Mouse (Mus musculus) myocyte (in vitro differentiated cells): ENCODE measurements around the gene Rbpjl. TPM values are rescaled to one million over a fixed set of nuclear protein-coding genes. Genes with fewer than 3 reads are reported as not detected.

Experiments
- H3K27me3 ChIP-seq: one replicate; pipeline ENCODE4 v1.6.1; 2011; ENCODE audit not compliant: control insufficient read depth, insufficient read depth, insufficient read length
- H3K36me3 ChIP-seq: one replicate; pipeline ENCODE4 v1.6.1; 2011; ENCODE audit not compliant: control insufficient read depth, insufficient read depth
- H3K4me2 ChIP-seq: one replicate; pipeline ENCODE4 v1.6.1; 2011; ENCODE audit warnings: low read depth, control low read depth
- H3K4me3 ChIP-seq: one replicate; pipeline ENCODE4 v1.5.1; 2011; ENCODE audit warnings: mild to moderate bottlenecking, control low read depth, moderate library complexity
- H3K79me2 ChIP-seq: one replicate; pipeline ENCODE4 v1.6.1; 2011; ENCODE audit not compliant: control insufficient read depth, insufficient read depth
- H3ac ChIP-seq: one replicate; pipeline ENCODE4 v1.6.1; 2011; ENCODE audit not compliant: control insufficient read depth, insufficient read length
- CEBPB ChIP-seq: IDR thresholded peaks from 2 replicates; pipeline ENCODE4 v1.6.1; 2011; ENCODE audit warnings: mild to moderate bottlenecking, moderate library complexity; ENCODE audit not compliant: poor library complexity, insufficient read depth, severe bottlenecking
- E2F4 ChIP-seq: IDR thresholded peaks from one replicate; pipeline ENCODE4 v1.6.1; 2011; ENCODE audit warnings: mild to moderate bottlenecking, control low read depth, moderate library complexity; ENCODE audit not compliant: insufficient read depth
- MAX ChIP-seq: IDR thresholded peaks from one replicate; pipeline ENCODE4 v1.6.1; 2011; ENCODE audit warnings: low read depth, mild to moderate bottlenecking, control low read depth
- MYOD1 ChIP-seq, 3 experiments: IDR thresholded peaks; one replicate each; pipeline ENCODE4 v1.6.1; 2011; ENCODE audit warnings: control low read depth in 2 of 3, low read depth in 2 of 3, mild to moderate bottlenecking in 2 of 3, moderate library complexity in 1 of 3; ENCODE audit not compliant: insufficient read length in 2 of 3, control insufficient read depth in 1 of 3
- MYOG ChIP-seq, 3 experiments: IDR thresholded peaks; one replicate each; pipeline ENCODE4 v1.6.1; 2011; ENCODE audit warnings: control low read depth in 2 of 3, low read depth in 2 of 3, mild to moderate bottlenecking in 2 of 3; ENCODE audit not compliant: insufficient read length in 2 of 3, control insufficient read depth in 1 of 3, insufficient read depth in 1 of 3
- POLR2A ChIP-seq: IDR thresholded peaks from one replicate; pipeline ENCODE4 v1.6.1; 2011; ENCODE audit warnings: low read depth, mild to moderate bottlenecking, control low read depth, moderate library complexity; ENCODE audit not compliant: insufficient read length
- POLR2AphosphoS2 ChIP-seq: IDR thresholded peaks from one replicate; pipeline ENCODE4 v1.6.1; 2011; ENCODE audit warnings: low read depth, control low read depth; ENCODE audit not compliant: insufficient read length
- REST ChIP-seq: IDR thresholded peaks from one replicate; pipeline ENCODE4 v1.6.1; 2011; ENCODE audit warnings: mild to moderate bottlenecking, control low read depth, moderate library complexity; ENCODE audit not compliant: insufficient read depth, insufficient read length
- SRF ChIP-seq: IDR thresholded peaks from one replicate; pipeline ENCODE4 v1.6.1; 2011; ENCODE audit warnings: low read depth; ENCODE audit not compliant: control insufficient read depth, insufficient read length
- TCF12 ChIP-seq: IDR thresholded peaks from one replicate; pipeline ENCODE4 v1.6.1; 2011; ENCODE audit warnings: mild to moderate bottlenecking, control low read depth; ENCODE audit not compliant: poor library complexity, insufficient read depth, severe bottlenecking
- TCF3 ChIP-seq: IDR thresholded peaks from one replicate; pipeline ENCODE4 v1.6.1; 2011; ENCODE audit warnings: low read depth, control low read depth; ENCODE audit not compliant: insufficient read length
- USF1 ChIP-seq: IDR thresholded peaks from one replicate; pipeline ENCODE4 v1.6.1; 2011; ENCODE audit warnings: low read depth, mild to moderate bottlenecking, control low read depth, moderate library complexity
- polyA plus RNA-seq: library from polyadenylated mRNA; unstranded; fragments of >200 nt; fragmentation: generic; extraction: Trizol; gene quantifications from one replicate; pipeline ENCODE4 v1.2.1, GENCODE M21; 2012; ENCODE audit warnings: missing spikeins

Rbpjl gene
- polyA plus RNA-seq, 1 experiment = 0.06 TPM

DNA sequence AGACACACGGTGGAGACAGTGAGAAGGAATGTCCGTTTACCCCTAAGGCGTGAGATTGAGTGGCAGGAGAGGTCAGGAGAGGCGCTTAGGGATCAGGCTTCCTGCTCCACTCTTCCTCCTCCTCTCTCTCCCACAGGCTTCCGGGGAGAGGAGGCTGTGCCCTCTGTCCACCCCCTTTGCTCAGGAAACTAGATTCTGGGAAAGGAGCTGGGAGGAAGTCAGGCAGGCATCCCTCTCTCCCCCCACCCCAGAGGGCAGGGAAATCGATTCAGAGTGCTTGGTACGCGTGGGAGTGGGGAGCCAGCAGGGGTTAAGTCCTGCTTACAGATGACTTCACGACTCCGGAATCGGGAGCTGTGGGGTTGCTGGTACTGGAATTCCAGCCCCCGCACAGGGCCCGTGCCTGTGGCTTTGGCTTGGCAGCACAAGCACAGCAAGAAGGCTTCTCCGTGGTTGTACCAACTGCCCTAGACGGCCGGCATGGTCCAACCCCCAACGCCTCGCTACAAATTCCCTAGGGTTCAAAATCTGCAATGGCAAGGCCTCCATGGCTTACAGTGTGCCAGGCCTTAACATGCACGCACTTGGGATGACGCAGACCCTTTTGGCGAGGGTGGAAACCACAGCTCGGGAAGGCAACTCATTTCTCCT, 29.7 kb downstream of the Rbpjl start:
- TF ChIP-seq POLR2A = no peak
- TF ChIP-seq MYOG (IDR thresholded peaks at IDR 0.05; ENCODE audit: control insufficient read depth in 1 of 3, insufficient read depth in 1 of 3, insufficient read length in 2 of 3, low read depth in 2 of 3) = peak; percentile 11 to 80 (median 26)
- peak; percentile 52 for TF ChIP-seq TCF3
- TF ChIP-seq POLR2AphosphoS2 = peak; percentile 10
- TF ChIP-seq SRF = peak; percentile 31
- no peak for TF ChIP-seq USF1
- TF ChIP-seq MYOD1 (IDR thresholded peaks at IDR 0.05; ENCODE audit: control insufficient read depth in 1 of 3, insufficient read length in 2 of 3, low read depth in 2 of 3) = peak in 2 of 3 experiments; percentile 1 to 31
- peak; percentile 54 for TF ChIP-seq TCF12
- TF ChIP-seq E2F4 = no peak
- TF ChIP-seq MAX = no peak
- TF ChIP-seq REST = no peak
- TF ChIP-seq CEBPB = no peak
- peak overlapping the region; percentile 2 for H3K4me3 ChIP-seq
- no peaks in the 10 kb centered on the region for H3K27me3 ChIP-seq

DNA sequence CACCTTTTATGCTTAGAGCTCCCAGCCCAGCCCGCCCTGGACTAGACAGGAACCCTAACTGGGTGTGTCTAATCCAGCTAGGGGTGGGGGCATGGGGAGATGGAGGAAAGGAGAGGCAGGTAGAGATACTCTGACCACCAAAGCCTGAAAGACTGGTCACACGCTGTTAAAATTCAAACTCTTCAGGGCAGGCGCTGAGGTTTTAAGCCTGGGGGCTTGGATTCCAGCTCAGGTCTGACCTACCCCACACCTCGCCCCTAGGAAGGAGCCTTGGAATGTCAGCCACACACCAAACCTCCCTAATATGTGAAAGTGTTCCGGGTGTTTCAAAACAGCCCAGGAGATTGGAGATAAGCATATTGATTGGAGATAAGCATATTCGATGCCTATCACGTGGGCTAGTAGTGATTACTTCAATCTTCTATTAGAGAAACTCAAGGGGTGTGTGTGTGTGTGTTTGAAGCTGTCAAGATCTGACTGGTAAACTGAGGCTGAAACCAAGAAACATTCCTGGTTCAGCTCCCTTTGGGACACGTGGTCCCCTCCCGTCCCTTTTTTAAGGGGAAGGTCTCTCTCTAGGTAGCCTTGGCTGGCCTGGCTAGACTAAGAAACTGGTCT, 30.4 kb downstream of the Rbpjl start:
- TF ChIP-seq USF1 (no peak), POLR2A (no peak), CEBPB (no peak), TCF12 (no peak), E2F4 (no peak), MYOD1 (IDR thresholded peaks at IDR 0.05; ENCODE audit: control insufficient read depth in 1 of 3, insufficient read length in 2 of 3, low read depth in 2 of 3) (no peak), MAX (no peak), POLR2AphosphoS2 (no peak), MYOG (IDR thresholded peaks at IDR 0.05; ENCODE audit: control insufficient read depth in 1 of 3, insufficient read depth in 1 of 3, insufficient read length in 2 of 3, low read depth in 2 of 3) (no peak), SRF (no peak), REST (no peak), TCF3 (no peak)
- H3K79me2 ChIP-seq = peaks cover 63% of the 10 kb centered on the region
- H3K4me2 ChIP-seq = peak overlapping the region; percentile 84
- H3K36me3 ChIP-seq = peaks cover 15% of the 10 kb centered on the region
- no peaks in the 10 kb centered on the region for H3K27me3 ChIP-seq
- no peak overlapping the region for H3ac ChIP-seq
- H3K4me3 ChIP-seq = peak overlapping the region; percentile 2

More for the DNA sequence above, 29.7 kb downstream of the Rbpjl start:
- H3K36me3 ChIP-seq = peaks cover 22% of the 10 kb centered on the region
- peaks cover 56% of the 10 kb centered on the region for H3K79me2 ChIP-seq
- H3K4me2 ChIP-seq = peak overlapping the region; percentile 84
- H3ac ChIP-seq = no peak overlapping the region

DNA sequence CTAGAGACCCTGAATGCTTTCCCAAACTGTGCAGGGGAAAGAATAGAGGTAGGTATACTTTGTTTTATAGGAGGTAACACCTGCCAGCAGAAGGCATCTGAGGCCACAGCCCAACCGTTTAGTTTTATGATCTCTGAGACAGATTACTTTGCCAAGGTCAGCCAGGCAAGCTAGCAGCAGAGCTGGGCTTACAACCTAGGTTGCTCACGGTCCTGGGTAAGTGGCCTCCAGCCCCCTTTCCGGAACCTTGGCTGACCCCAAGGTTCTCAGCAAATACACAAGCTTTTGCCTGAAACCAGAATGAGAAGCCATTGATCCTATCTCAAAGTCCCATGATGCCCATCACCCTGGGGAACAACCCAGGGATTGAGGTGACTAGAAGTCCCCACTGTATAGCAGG, 31.7 kb downstream of the Rbpjl start:
- no peak overlapping the region for H3K4me3 ChIP-seq
- no peaks in the 10 kb centered on the region for H3K27me3 ChIP-seq
- H3K36me3 ChIP-seq = peaks cover 2% of the 10 kb centered on the region
- no peak overlapping the region for H3ac ChIP-seq
- H3K79me2 ChIP-seq = peaks cover 76% of the 10 kb centered on the region
- peak overlapping the region; percentile 19 for H3K4me2 ChIP-seq
- no peak for TF ChIP-seq TCF12
- TF ChIP-seq MAX = no peak
- no peak for TF ChIP-seq MYOG (IDR thresholded peaks at IDR 0.05; ENCODE audit: control insufficient read depth in 1 of 3, insufficient read depth in 1 of 3, insufficient read length in 2 of 3, low read depth in 2 of 3)
- no peak for TF ChIP-seq MYOD1 (IDR thresholded peaks at IDR 0.05; ENCODE audit: control insufficient read depth in 1 of 3, insufficient read length in 2 of 3, low read depth in 2 of 3)
- no peak for TF ChIP-seq POLR2A
- no peak for TF ChIP-seq TCF3
- no peak for TF ChIP-seq E2F4

DNA sequence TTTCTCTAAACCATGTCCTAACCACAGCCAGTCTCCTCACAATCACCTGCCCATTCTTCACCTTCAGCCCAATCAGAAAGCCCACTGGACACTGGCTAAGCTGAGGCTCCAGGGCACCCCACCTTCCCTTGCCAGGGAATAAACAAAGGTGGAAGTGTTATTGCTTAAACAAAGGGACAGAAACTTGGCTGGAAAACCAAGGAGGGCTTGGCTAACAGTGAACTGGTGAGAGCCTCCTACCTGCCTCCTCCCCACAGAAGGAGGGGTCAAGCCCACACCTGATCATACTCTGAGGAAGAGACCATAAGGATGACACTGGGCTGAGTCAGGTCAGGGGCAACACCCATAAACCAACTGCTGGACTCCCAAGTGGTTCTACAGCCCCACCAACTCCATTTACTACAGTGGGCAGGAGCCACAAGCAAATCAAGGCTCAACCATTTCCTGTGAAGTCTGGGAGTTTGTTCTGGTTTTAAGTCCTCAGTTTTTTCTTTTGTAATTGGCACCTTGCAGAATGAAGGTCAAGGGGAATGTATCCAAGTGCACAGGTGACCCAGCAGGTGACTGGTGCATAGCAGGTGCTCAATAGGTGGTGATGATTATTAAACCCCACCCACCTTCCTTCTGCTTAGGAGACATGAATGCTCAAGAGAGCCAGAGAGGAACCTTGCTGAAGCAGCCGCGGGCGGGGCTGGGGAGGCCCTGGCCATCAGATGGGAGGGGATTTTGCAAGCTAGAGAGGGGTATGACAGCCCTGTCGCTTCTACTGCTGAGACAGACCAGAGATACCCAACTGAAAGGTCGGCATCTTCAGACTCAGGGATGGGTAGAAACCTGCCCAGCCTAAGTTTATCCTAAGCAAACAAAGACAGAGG, 32.5 kb downstream of the Rbpjl start:
- no peak for TF ChIP-seq POLR2A
- no peak for TF ChIP-seq SRF
- no peak for TF ChIP-seq TCF12
- no peak for TF ChIP-seq MYOG (IDR thresholded peaks at IDR 0.05; ENCODE audit: control insufficient read depth in 1 of 3, insufficient read depth in 1 of 3, insufficient read length in 2 of 3, low read depth in 2 of 3)
- no peak for TF ChIP-seq USF1
- TF ChIP-seq POLR2AphosphoS2 = no peak
- TF ChIP-seq CEBPB = no peak
- no peak overlapping the region for H3ac ChIP-seq
- no peaks in the 10 kb centered on the region for H3K27me3 ChIP-seq
- H3K4me2 ChIP-seq = peak overlapping the region; percentile 82
- peaks cover 81% of the 10 kb centered on the region for H3K79me2 ChIP-seq
- no peaks in the 10 kb centered on the region for H3K36me3 ChIP-seq
- no peak overlapping the region for H3K4me3 ChIP-seq
